In the genomic region with DNA sequence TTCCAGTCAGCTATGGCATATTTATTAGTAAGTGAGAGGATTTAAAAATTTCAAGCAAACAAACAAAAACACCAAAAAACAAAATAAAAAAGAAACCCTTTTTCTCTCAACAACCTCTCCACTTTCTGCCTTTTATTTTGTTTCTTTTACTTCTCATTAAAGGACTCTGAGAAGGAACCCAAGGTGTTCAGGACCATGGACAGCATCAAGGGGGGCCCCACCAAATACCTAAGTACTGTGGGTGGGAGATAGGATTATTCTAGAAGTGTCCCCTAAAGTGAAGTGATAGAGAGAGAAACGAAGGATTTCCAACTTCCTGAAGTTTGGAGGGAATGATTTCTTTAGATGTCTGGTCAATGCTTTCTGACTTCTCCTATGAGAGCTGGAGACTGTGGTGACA, we compare ENCODE assay signal across 20 mouse cellular contexts. TPM values are rescaled to one million over a fixed set of nuclear protein-coding genes. Genes with fewer than 3 reads are reported as not detected.
DNase-seq lines count a peak whose midpoint lies in the region; ATAC-seq and TF ChIP-seq lines count a peak whose summit lies in the region.
"Had no signal": no experiment of that assay in that cellular context is flagged by ENCODE, and none has a peak within 500 bp of the region (broad histone marks: within the 10 kb centered on the region; RNA-seq: fewer than 3 reads in every experiment).

No protein-coding gene starts in this region.

- peak; percentile 60 for DNase-seq in embryonic facial prominence, embryonic 11.5 days (ENCODE audit: low spot score)
- no peak for DNase-seq in embryonic facial prominence, embryonic 10.5 days (ENCODE audit: low spot score)
- DNase-seq in lung, embryonic 14.5 days: peak; percentile 66
- DNase-seq in lung, postnatal 0 days (ENCODE audit: low spot score): no peak
- DNase-seq in MEL (ENCODE audit: low read depth, low spot score): peak; percentile 54
- DNase-seq in embryo, embryonic 11 days: peak; percentile 56
- DNase-seq in urinary bladder, postnatal 14 days (ENCODE audit: low spot score): no peak
- no peak for DNase-seq in left cerebral cortex, adult 2 months (ENCODE audit: extremely low spot score in 1 of 2, low spot score in 2 of 2)
- DNase-seq: adrenal gland, postnatal 10 days; cerebellum, adult 11 months; cerebellum, adult 9-10 months; cerebellum, postnatal 25 days; gastrocnemius, adult 2 months; gastrocnemius, postnatal 25 days; heart, postnatal 4 days had no signal

- WGBS in embryonic facial prominence, embryonic 11.5 days: 34% methylated on average over 1 of the region's 1 CpGs
- 40% methylated on average over 1 of the region's 1 CpGs for WGBS in embryonic facial prominence, embryonic 10.5 days
- WGBS in lung, embryonic 14.5 days: 29% methylated on average over 1 of the region's 1 CpGs
- 38% methylated on average over 1 of the region's 1 CpGs for WGBS in lung, postnatal 0 days

- H3K27ac ChIP-seq in embryonic facial prominence, embryonic 11.5 days (replicated peaks; ENCODE audit: low read depth, low read length): no peak overlapping the region
- no peak overlapping the region for H3K27ac ChIP-seq in embryonic facial prominence, embryonic 10.5 days (replicated peaks)
- H3K27ac ChIP-seq in lung, embryonic 14.5 days (ENCODE audit: low read depth): no peak overlapping the region
- no peak overlapping the region for H3K27ac ChIP-seq in lung, postnatal 0 days (ENCODE audit: low read length)
- H3K27ac ChIP-seq in MEL (ENCODE audit: control insufficient read depth, low read depth, low read length): no peak overlapping the region
- H3K27ac ChIP-seq in left cerebral cortex, adult 2 months: no peak overlapping the region
- H3K27ac ChIP-seq: forebrain, embryonic 13.5 days; gastrocnemius, adult 2 months; heart, embryonic 13.5 days; hindbrain, embryonic 12.5 days had no signal

- H3K27me3 ChIP-seq in embryonic facial prominence, embryonic 11.5 days (ENCODE audit: control insufficient read depth, insufficient read depth, low read length): no peaks in the 10 kb centered on the region
- no peaks in the 10 kb centered on the region for H3K27me3 ChIP-seq in embryonic facial prominence, embryonic 10.5 days (replicated peaks; ENCODE audit: low read depth, poor library complexity, severe bottlenecking)
- no peaks in the 10 kb centered on the region for H3K27me3 ChIP-seq in lung, embryonic 14.5 days (ENCODE audit: insufficient read depth, low read length)
- H3K27me3 ChIP-seq in lung, postnatal 0 days (replicated peaks; ENCODE audit: insufficient read depth, low read length): no peaks in the 10 kb centered on the region
- H3K27me3 ChIP-seq in MEL (ENCODE audit: control insufficient read depth in 1 of 2, insufficient read depth in 2 of 2, low read length in 2 of 2): no peaks in the 10 kb centered on the region; a peak in 1 of 4 replicates
- H3K27me3 ChIP-seq: CH12.LX; forebrain, embryonic 13.5 days; hindbrain, embryonic 12.5 days had no signal

- H3K4me3 ChIP-seq in embryonic facial prominence, embryonic 11.5 days (ENCODE audit: low read depth, low read length): no peak overlapping the region
- no peak overlapping the region for H3K4me3 ChIP-seq in embryonic facial prominence, embryonic 10.5 days
- no peak overlapping the region for H3K4me3 ChIP-seq in lung, embryonic 14.5 days (ENCODE audit: low read depth, low read length)
- no peak overlapping the region for H3K4me3 ChIP-seq in lung, postnatal 0 days (ENCODE audit: low read depth, low read length)
- no peak overlapping the region for H3K4me3 ChIP-seq in MEL (ENCODE audit: control insufficient read depth in 1 of 2, insufficient read depth in 1 of 2, low read depth in 2 of 2, low read length in 2 of 2)
- no peak overlapping the region for H3K4me3 ChIP-seq in left cerebral cortex, adult 2 months
- H3K4me3 ChIP-seq: forebrain, embryonic 13.5 days; gastrocnemius, adult 2 months; heart, embryonic 13.5 days; hindbrain, embryonic 12.5 days had no signal

- intact Hi-C loops in left cerebral cortex, adult 2 months (cut with DNase I): loop anchor here (10.0 kb wide), 1 partner anchor 614 kb away; no protein-coding TSS in a partner anchor

- no peaks in the 10 kb centered on the region for H3K36me3 ChIP-seq in embryonic facial prominence, embryonic 11.5 days (replicated peaks; ENCODE audit: control insufficient read depth, insufficient read depth, low read depth, low read length)
- no peaks in the 10 kb centered on the region for H3K36me3 ChIP-seq in embryonic facial prominence, embryonic 10.5 days (replicated peaks)
- no peaks in the 10 kb centered on the region for H3K36me3 ChIP-seq in lung, embryonic 14.5 days (ENCODE audit: insufficient read depth)
- H3K36me3 ChIP-seq in lung, postnatal 0 days (ENCODE audit: insufficient read depth, low read length): no peaks in the 10 kb centered on the region
- H3K36me3 ChIP-seq in MEL (ENCODE audit: control insufficient read depth in 1 of 2, insufficient read depth in 2 of 2, low read length in 2 of 2): no peaks in the 10 kb centered on the region
- H3K36me3 ChIP-seq: heart, embryonic 13.5 days; hindbrain, embryonic 12.5 days had no signal

- H3K9me3 ChIP-seq in embryonic facial prominence, embryonic 11.5 days (replicated peaks; ENCODE audit: control insufficient read depth, low read length): no peaks in the 10 kb centered on the region
- no peaks in the 10 kb centered on the region for H3K9me3 ChIP-seq in embryonic facial prominence, embryonic 10.5 days
- H3K9me3 ChIP-seq in lung, embryonic 14.5 days (ENCODE audit: low read depth, low read length): no peaks in the 10 kb centered on the region
- no peaks in the 10 kb centered on the region for H3K9me3 ChIP-seq in lung, postnatal 0 days (ENCODE audit: low read length)
- no peaks in the 10 kb centered on the region for H3K9me3 ChIP-seq in MEL (replicated peaks; ENCODE audit: insufficient read depth, low read length)
- H3K9me3 ChIP-seq: forebrain, embryonic 13.5 days; heart, embryonic 13.5 days; hindbrain, embryonic 12.5 days had no signal

- no peak overlapping the region for H3K4me2 ChIP-seq in embryonic facial prominence, embryonic 11.5 days (ENCODE audit: low read depth, low read length)
- no peak overlapping the region for H3K4me2 ChIP-seq in lung, embryonic 14.5 days
- H3K4me2 ChIP-seq in lung, postnatal 0 days (replicated peaks; ENCODE audit: low read depth, low read length): no peak overlapping the region
- H3K4me2 ChIP-seq: forebrain, embryonic 13.5 days; heart, embryonic 13.5 days; hindbrain, embryonic 12.5 days had no signal

- TF ChIP-seq EP300 in lung, postnatal 0 days (IDR thresholded peaks at IDR 0.05): no peak
- TF ChIP-seq EP300 in MEL (IDR thresholded peaks at IDR 0.05; ENCODE audit: low read depth in 1 of 2, low read length in 2 of 2): no peak

- no peak overlapping the region for H3K9ac ChIP-seq in embryonic facial prominence, embryonic 11.5 days (replicated peaks; ENCODE audit: low read length)
- H3K9ac ChIP-seq in lung, embryonic 14.5 days: no peak overlapping the region
- no peak overlapping the region for H3K9ac ChIP-seq in lung, postnatal 0 days (replicated peaks; ENCODE audit: low read depth)
- no peak overlapping the region for H3K9ac ChIP-seq in MEL (ENCODE audit: control insufficient read depth, low read depth, low read length, poor library complexity, severe bottlenecking)
- H3K9ac ChIP-seq: forebrain, embryonic 13.5 days; heart, embryonic 13.5 days; hindbrain, embryonic 12.5 days had no signal

- H3K79me2 ChIP-seq in MEL (ENCODE audit: control insufficient read depth, insufficient read depth, low read length, poor library complexity): no peaks in the 10 kb centered on the region

- no peak for TF ChIP-seq POLR2A in MEL (IDR thresholded peaks at IDR 0.05; ENCODE audit: control insufficient read depth in 1 of 2, insufficient read depth in 1 of 2, low read depth in 1 of 2, low read length in 2 of 2, poor library complexity in 1 of 2)

- no peaks in the 10 kb centered on the region for H3K4me1 ChIP-seq in embryonic facial prominence, embryonic 11.5 days (ENCODE audit: control insufficient read depth, insufficient read depth, low read length)
- H3K4me1 ChIP-seq in embryonic facial prominence, embryonic 10.5 days: no peaks in the 10 kb centered on the region
- no peaks in the 10 kb centered on the region for H3K4me1 ChIP-seq in lung, embryonic 14.5 days (ENCODE audit: insufficient read depth)
- H3K4me1 ChIP-seq in lung, postnatal 0 days (ENCODE audit: insufficient read depth, low read depth, low read length): no peaks in the 10 kb centered on the region
- no peaks in the 10 kb centered on the region for H3K4me1 ChIP-seq in MEL (ENCODE audit: control insufficient read depth in 1 of 2, insufficient read depth in 2 of 2, low read length in 2 of 2)
- H3K4me1 ChIP-seq: heart, embryonic 13.5 days; hindbrain, embryonic 12.5 days had no signal

- TF ChIP-seq CTCF in lung, embryonic 14.5 days (IDR thresholded peaks at IDR 0.05; ENCODE audit: low read depth): no peak
- no peak for TF ChIP-seq CTCF in lung, postnatal 0 days (IDR thresholded peaks at IDR 0.05)
- TF ChIP-seq CTCF in MEL (IDR thresholded peaks at IDR 0.05 in 2 of 3, conservative IDR thresholded peaks at IDR 0.05 in 1 of 3; ENCODE audit: control insufficient read depth in 1 of 3, insufficient read depth in 1 of 3, low read depth in 2 of 3, low read length in 3 of 3, poor library complexity in 1 of 3, severe bottlenecking in 1 of 3): no peak
- no peak for TF ChIP-seq CTCF in left cerebral cortex, adult 2 months (IDR thresholded peaks at IDR 0.05)

- no peak for TF ChIP-seq RAD21 in MEL (IDR thresholded peaks at IDR 0.05; ENCODE audit: low read depth, low read length)

- no peak for ATAC-seq in embryonic facial prominence, embryonic 11.5 days (replicated peaks; ENCODE audit: insufficient number of reproducible peaks, low FRiP score, low TSS enrichment, low read depth)
- no peak for ATAC-seq in lung, embryonic 14.5 days (ENCODE audit: insufficient read depth)
- no peak for ATAC-seq in lung, postnatal 0 days
- ATAC-seq: forebrain, embryonic 13.5 days; hindbrain, embryonic 16.5 days had no signal

RNA-seq across cellular contexts. Expression of a gene that starts 7.4 kb away (rescaled TPM):
- polyA plus RNA-seq in embryonic facial prominence, embryonic 11.5 days (2014; fragmentation: Nextera tagmentation; extraction: Ambion mirVana): 7.9 and 8.3 TPM in 2 replicates
- polyA plus RNA-seq in embryonic facial prominence, embryonic 10.5 days (2016; fragmentation: Nextera tagmentation; extraction: Ambion mirVana): 7.9 and 8.9 TPM in 2 replicates
- polyA plus RNA-seq in lung, embryonic 14.5 days (2014; fragmentation: Nextera tagmentation; extraction: Ambion mirVana): 17.6 and 19.5 TPM in 2 replicates
- polyA plus RNA-seq in lung, postnatal 0 days (2015; fragmentation: Nextera tagmentation; extraction: Ambion mirVana): 4.7 and 5.9 TPM in 2 replicates
- not detected in 2 replicates for total RNA-seq in MEL (2012; rRNA removed)
- polyA plus RNA-seq in MEL (2012; ENCODE audit: insufficient read depth in 1 of 2, insufficient read length in 2 of 2, low read depth in 1 of 2, low replicate concordance in 2 of 2, missing spikeins in 1 of 2): not detected
- total RNA-seq in left cerebral cortex, adult 2 months (2021): 10 to 100 TPM; 17.3 to 17.4 TPM
- total RNA-seq: CH12.LX had no signal

RNA-seq across cellular contexts. Expression of a gene that starts 17.7 kb away (rescaled TPM):
- polyA plus RNA-seq in embryonic facial prominence, embryonic 11.5 days (2014; fragmentation: Nextera tagmentation; extraction: Ambion mirVana): 6.7 and 6.9 TPM in 2 replicates
- 8.9 and 10.1 TPM in 2 replicates for polyA plus RNA-seq in embryonic facial prominence, embryonic 10.5 days (2016; fragmentation: Nextera tagmentation; extraction: Ambion mirVana)
- polyA plus RNA-seq in lung, embryonic 14.5 days (2014; fragmentation: Nextera tagmentation; extraction: Ambion mirVana): 6.4 and 7.6 TPM in 2 replicates
- polyA plus RNA-seq in lung, postnatal 0 days (2015; fragmentation: Nextera tagmentation; extraction: Ambion mirVana): 7.8 and 8.1 TPM in 2 replicates
- 7.5 and 9.5 TPM in 2 replicates for total RNA-seq in MEL (2012; rRNA removed)
- polyA plus RNA-seq in MEL (2012; ENCODE audit: insufficient read depth in 1 of 2, insufficient read length in 2 of 2, low read depth in 1 of 2, low replicate concordance in 2 of 2, missing spikeins in 1 of 2): 10 to 100 TPM in 1 of 2 experiments, not detected in 1; 10.4 TPM
- 1 to 10 TPM; 7.6 to 8.4 TPM for total RNA-seq in left cerebral cortex, adult 2 months (2021)

Comparison
In these comparisons a context has a peak if more than half of its experiments do, and no peak if none do; other contexts are left out.
1. DNase-seq: peak in embryonic facial prominence, embryonic 11.5 days (single experiment), lung, embryonic 14.5 days (single experiment), MEL (single experiment) and embryo, embryonic 11 days (single experiment); none in embryonic facial prominence, embryonic 10.5 days (single experiment), lung, postnatal 0 days (single experiment), urinary bladder, postnatal 14 days (single experiment) and left cerebral cortex, adult 2 months (0 of 2).